Mouse (Mus musculus) stomach, embryonic 15.5 days (tissue): Measurements from ENCODE around the gene Mpped2. TPM values are rescaled to one million over a fixed set of nuclear protein-coding genes. Genes with fewer than 3 reads are reported as not detected.

Source experiments
- ATAC-seq: fragments of 200-750 bp; cut with Nextera tagmentation; 2 replicates; pipeline ENCODE4 v1.8.0; 2017; ENCODE audit warnings: low read depth, moderate number of reproducible peaks, moderate TSS enrichment; ENCODE audit not compliant: insufficient read depth, low FRiP score
- H3K27ac ChIP-seq: fragments of 300-500 bp; sonication (generic); 2 replicates; pipeline ENCODE4 v1.5.1; 2015; ENCODE audit warnings: mild to moderate bottlenecking, inconsistent platforms
- H3K27me3 ChIP-seq: fragments of 300-500 bp; sonication (generic); replicated peaks from 2 replicates; pipeline ENCODE4 v1.6.1; 2015; ENCODE audit warnings: inconsistent platforms
- H3K36me3 ChIP-seq: fragments of 300-500 bp; sonication (generic); 2 replicates; pipeline ENCODE4 v1.6.1; 2015; ENCODE audit warnings: inconsistent platforms
- H3K4me1 ChIP-seq: fragments of 300-500 bp; sonication (generic); 2 replicates; pipeline ENCODE4 v1.6.1; 2015; ENCODE audit warnings: inconsistent platforms
- H3K4me2 ChIP-seq: fragments of 300-500 bp; sonication (generic); 2 replicates; pipeline ENCODE4 v1.6.1; 2015; ENCODE audit warnings: mild to moderate bottlenecking, inconsistent platforms
- H3K4me3 ChIP-seq: fragments of 300-500 bp; sonication (generic); replicated peaks from 2 replicates; pipeline ENCODE4 v1.5.1; 2015; ENCODE audit warnings: inconsistent platforms
- H3K9ac ChIP-seq: fragments of 300-500 bp; sonication (generic); 2 replicates; pipeline ENCODE4 v1.6.1; 2015; ENCODE audit warnings: inconsistent platforms
- H3K9me3 ChIP-seq: fragments of 300-500 bp; sonication (generic); 2 replicates; pipeline ENCODE4 v1.6.1; 2016; ENCODE audit warnings: inconsistent platforms
- WGBS: fragments of 180-500 bp; shearing (Covaris S2); methylation state at CpG from one replicate; pipeline ENCODE4 v1.1.7; 2015; 5-methylcytosine and 5-hydroxymethylcytosine counted together
- polyA plus RNA-seq: library from polyadenylated mRNA; unstranded; fragments of >200 nt; fragmentation: Nextera tagmentation; extraction: Ambion mirVana; gene quantifications from 2 replicates; pipeline ENCODE4 v1.2.1, GENCODE M21; 2015

Gene Mpped2
- polyA plus RNA-seq, 1 experiment from 2014 or later = 30.1 TPM

DNA sequence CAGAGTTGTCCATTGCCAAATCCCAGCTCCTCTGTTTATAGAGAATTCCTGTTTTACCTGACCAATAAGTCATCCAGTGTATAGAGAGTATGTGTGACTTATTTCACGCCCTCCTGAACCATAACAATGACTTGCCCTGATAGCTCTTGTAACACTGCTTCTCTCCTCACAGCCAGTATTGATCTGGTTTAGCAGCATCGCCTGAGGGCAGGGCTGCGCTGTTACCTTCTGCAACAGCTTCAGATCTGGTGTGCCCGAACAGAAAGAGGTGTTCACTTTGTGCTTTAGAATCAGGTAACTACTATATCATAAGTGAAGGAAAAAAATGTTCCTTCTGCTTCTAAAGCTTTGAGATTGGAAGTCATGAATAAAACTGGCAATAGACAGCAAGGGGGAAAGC lies 133.7 kb downstream of the Mpped2 start:
- no peaks in the 10 kb centered on the region for H3K27me3 ChIP-seq
- ATAC-seq = no peak
- no peaks in the 10 kb centered on the region for H3K9me3 ChIP-seq
- H3K36me3 ChIP-seq = no peaks in the 10 kb centered on the region
- WGBS = 74% methylated on average over 4 of the region's 4 CpGs
- H3K4me1 ChIP-seq = peaks cover 6% of the 10 kb centered on the region
- no peak overlapping the region for H3K4me2 ChIP-seq
- no peak overlapping the region for H3K4me3 ChIP-seq
- H3K27ac ChIP-seq = no peak overlapping the region
- H3K9ac ChIP-seq = no peak overlapping the region

DNA sequence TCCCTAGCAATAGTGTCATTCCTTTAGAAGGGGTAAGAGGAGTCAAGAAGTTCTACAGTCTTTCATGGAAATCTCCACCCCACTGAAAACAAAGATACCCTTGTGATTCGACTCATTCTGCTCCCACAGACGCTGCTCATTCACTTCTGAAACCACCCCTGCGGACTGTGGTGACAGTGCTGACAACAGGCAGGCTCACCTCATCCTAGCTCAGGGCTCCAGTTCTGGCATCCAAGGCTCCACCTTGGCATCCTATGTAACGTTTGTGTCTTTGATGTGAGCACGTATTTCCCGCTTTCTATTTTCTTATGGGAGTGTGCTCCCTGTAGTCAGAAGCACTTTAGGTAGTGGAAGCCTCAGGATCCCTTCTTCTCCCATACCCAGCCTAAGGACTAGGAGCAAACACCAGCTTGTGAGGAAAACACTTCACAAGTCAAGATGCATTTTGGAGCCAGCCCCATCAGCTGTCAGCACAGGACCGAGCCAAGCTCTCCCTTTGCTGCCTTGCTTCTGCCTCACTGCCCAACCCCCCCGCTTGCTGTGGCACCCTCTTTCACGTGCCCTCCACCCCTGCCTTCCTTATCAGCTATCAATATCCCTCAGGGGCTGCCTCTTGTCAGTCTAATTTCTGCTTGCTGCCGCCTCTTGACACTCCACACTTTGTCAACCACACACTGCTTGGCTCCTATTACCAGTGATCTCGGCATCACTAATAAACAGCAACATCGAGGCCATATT lies 135.7 kb downstream of the Mpped2 start:
- no peak for ATAC-seq
- 53% methylated on average over 12 of the region's 12 CpGs for WGBS
- Histone ChIP-seq H3K4me2 (no peak overlapping the region), H3K27ac (no peak overlapping the region), H3K27me3 (no peaks in the 10 kb centered on the region), H3K36me3 (no peaks in the 10 kb centered on the region), H3K4me3 (no peak overlapping the region), H3K4me1 (no peaks in the 10 kb centered on the region), H3K9ac (no peak overlapping the region), H3K9me3 (no peaks in the 10 kb centered on the region)

DNA sequence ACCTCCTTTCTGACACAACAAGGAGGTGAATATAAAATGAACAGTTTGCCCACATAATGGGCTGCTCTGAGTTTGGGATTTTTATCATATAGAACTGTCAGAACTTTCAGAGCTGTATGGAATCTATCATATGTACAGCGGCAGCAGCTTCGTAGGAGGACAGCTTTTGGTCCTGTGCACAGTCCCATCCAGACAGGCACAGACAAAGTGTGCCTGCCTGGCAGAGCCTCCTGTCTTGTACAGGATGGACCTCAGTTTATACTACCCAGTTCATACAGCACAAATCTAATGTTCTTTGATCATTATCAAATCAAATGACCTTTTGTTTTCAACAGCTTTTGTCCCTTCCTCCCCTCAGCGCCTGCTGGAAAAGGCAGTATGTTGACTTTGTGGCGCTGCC lies 136.4 kb downstream of the Mpped2 start:
- Histone ChIP-seq H3K4me2 (no peak overlapping the region), H3K9ac (no peak overlapping the region)
- no peak for ATAC-seq

DNA sequence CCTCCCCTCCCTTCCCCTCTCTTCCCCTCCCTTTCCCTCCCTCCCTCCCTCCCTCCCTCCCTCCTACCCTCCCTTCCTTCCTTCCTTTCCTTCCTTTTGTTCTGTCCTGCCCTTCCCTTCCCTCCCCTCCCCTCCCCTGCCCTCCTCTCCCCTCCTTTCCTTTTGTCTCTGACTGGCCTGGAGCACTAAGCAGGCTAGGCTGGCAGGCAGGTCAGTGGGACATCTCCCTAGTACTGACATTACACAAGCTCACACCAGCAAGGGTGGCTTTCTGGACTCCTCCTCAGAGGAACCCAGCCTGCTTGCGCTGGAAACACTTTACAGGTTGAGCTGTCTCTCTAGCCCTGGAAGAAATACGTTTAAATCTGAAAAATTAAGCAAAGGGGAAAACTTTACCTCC lies 139.5 kb downstream of the Mpped2 start:
- Histone ChIP-seq H3K4me3 (no peak overlapping the region), H3K4me1 (no peaks in the 10 kb centered on the region), H3K9ac (no peak overlapping the region), H3K27ac (no peak overlapping the region), H3K36me3 (no peaks in the 10 kb centered on the region), H3K9me3 (no peaks in the 10 kb centered on the region), H3K27me3 (no peaks in the 10 kb centered on the region), H3K4me2 (no peak overlapping the region)
- 74% methylated on average over 2 of the region's 2 CpGs for WGBS
- no peak for ATAC-seq

More for the DNA sequence above, 136.4 kb downstream of the Mpped2 start:
- 50% methylated on average over 4 of the region's 4 CpGs for WGBS
- no peaks in the 10 kb centered on the region for H3K36me3 ChIP-seq
- no peaks in the 10 kb centered on the region for H3K9me3 ChIP-seq
- H3K27ac ChIP-seq = no peak overlapping the region
- H3K27me3 ChIP-seq = no peaks in the 10 kb centered on the region
- H3K4me3 ChIP-seq = no peak overlapping the region
- H3K4me1 ChIP-seq = no peaks in the 10 kb centered on the region

DNA sequence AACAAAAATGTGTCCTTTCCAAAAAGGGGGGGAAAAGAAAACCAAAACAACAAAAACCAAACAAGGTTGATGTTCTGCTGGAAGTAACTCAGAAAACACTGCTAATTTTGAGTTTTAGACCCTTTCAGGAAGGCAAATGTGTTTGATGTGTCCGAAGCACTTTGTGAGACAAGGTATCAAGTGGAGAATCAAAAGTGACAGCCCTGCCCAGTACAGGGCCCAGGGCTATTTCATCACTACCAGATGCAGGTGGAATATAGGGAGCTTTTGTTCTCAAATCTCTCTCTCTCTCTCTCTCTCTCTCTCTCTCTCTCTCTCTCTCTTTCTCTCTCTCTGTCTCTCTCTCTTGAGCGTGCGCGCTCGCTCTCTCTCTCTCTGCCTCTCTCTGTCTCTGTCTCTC lies 140.1 kb downstream of the Mpped2 start:
- no peak for ATAC-seq
- H3K27ac ChIP-seq = no peak overlapping the region
- 87% methylated on average over 5 of the region's 5 CpGs for WGBS
- H3K4me1 ChIP-seq = no peaks in the 10 kb centered on the region
- no peak overlapping the region for H3K4me3 ChIP-seq
- H3K4me2 ChIP-seq = no peak overlapping the region
- H3K36me3 ChIP-seq = no peaks in the 10 kb centered on the region
- no peak overlapping the region for H3K9ac ChIP-seq
- no peaks in the 10 kb centered on the region for H3K9me3 ChIP-seq
- no peaks in the 10 kb centered on the region for H3K27me3 ChIP-seq

DNA sequence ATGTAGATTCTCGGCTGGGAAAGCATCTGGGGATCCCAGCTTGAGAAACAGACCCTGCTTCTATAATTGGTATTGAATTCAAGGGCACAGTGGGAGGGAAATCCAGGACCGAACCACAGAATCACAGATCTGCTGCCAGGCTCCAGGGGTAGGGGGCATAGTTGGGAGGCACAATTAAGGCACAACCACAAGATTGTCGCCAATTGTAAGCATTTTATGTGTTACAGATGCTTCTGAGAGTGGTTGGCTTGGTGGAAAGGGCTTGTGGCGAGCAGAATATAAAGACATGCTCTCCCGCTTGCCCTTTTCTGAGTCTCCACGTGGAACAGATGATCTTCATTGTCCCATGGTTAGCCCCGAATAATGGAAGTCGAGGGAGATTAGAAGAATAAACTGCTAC lies 142.3 kb downstream of the Mpped2 start:
- H3K27ac ChIP-seq = no peak overlapping the region
- H3K4me2 ChIP-seq = no peak overlapping the region
- WGBS = 85% methylated on average over 8 of the region's 8 CpGs
- H3K4me1 ChIP-seq = no peaks in the 10 kb centered on the region
- ATAC-seq = no peak
- no peaks in the 10 kb centered on the region for H3K27me3 ChIP-seq
- no peaks in the 10 kb centered on the region for H3K9me3 ChIP-seq
- no peaks in the 10 kb centered on the region for H3K36me3 ChIP-seq
- H3K4me3 ChIP-seq = no peak overlapping the region
- no peak overlapping the region for H3K9ac ChIP-seq

DNA sequence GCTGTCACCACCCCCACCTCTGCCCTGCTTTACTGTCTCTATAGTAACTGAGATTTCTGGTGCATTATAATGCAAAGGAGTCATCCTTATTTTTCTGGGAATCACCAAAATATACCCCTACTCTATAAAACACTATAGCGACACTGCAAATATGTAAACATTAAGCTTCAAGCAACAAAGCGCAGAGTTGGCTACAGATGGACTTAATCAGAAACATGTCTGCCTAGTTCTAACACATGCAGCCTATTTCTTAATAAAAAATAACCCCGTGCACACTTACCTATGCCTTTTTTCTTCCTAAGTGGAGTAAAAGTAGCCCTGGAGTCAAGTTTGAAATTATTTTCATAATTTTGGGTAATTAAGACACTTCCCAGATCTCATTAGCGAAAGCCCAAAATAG lies 144.2 kb downstream of the Mpped2 start:
- Histone ChIP-seq H3K9ac (no peak overlapping the region), H3K27me3 (no peaks in the 10 kb centered on the region), H3K4me2 (no peak overlapping the region), H3K4me3 (no peak overlapping the region), H3K4me1 (no peaks in the 10 kb centered on the region), H3K36me3 (no peaks in the 10 kb centered on the region), H3K9me3 (no peaks in the 10 kb centered on the region), H3K27ac (no peak overlapping the region)
- no peak for ATAC-seq
- 65% methylated on average over 4 of the region's 4 CpGs for WGBS

DNA sequence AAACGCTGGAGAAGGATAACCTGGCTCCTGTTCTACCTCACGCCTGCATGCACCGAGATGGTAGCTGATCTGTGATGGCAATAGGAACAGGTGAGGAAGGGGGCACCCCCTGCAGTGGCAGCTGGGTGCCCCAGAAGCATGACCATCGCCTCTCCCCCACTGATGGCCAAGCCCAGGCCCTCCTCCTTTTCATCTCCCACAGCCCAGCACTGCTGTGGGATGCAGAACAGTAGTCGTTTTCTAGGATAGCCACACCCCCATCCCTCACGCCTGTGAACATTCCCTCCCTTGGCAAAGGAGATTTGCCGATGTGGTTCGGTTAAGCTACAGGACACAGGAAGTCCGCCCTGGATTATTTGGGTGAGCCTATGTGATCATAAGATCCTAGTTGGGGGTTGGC lies 151.1 kb downstream of the Mpped2 start:
- H3K27me3 ChIP-seq = no peaks in the 10 kb centered on the region
- no peaks in the 10 kb centered on the region for H3K36me3 ChIP-seq
- no peak overlapping the region for H3K4me3 ChIP-seq
- peaks cover 15% of the 10 kb centered on the region for H3K4me1 ChIP-seq
- no peak overlapping the region for H3K4me2 ChIP-seq
- no peaks in the 10 kb centered on the region for H3K9me3 ChIP-seq
- H3K9ac ChIP-seq = no peak overlapping the region
- ATAC-seq = peak; percentile 33; the same call in 1 of the 2 replicates
- 0 out of 2 replicates have a peak overlapping the region, but pooled peaks have one; percentile 41 for H3K27ac ChIP-seq
- WGBS = 57% methylated on average over 9 of the region's 9 CpGs

DNA sequence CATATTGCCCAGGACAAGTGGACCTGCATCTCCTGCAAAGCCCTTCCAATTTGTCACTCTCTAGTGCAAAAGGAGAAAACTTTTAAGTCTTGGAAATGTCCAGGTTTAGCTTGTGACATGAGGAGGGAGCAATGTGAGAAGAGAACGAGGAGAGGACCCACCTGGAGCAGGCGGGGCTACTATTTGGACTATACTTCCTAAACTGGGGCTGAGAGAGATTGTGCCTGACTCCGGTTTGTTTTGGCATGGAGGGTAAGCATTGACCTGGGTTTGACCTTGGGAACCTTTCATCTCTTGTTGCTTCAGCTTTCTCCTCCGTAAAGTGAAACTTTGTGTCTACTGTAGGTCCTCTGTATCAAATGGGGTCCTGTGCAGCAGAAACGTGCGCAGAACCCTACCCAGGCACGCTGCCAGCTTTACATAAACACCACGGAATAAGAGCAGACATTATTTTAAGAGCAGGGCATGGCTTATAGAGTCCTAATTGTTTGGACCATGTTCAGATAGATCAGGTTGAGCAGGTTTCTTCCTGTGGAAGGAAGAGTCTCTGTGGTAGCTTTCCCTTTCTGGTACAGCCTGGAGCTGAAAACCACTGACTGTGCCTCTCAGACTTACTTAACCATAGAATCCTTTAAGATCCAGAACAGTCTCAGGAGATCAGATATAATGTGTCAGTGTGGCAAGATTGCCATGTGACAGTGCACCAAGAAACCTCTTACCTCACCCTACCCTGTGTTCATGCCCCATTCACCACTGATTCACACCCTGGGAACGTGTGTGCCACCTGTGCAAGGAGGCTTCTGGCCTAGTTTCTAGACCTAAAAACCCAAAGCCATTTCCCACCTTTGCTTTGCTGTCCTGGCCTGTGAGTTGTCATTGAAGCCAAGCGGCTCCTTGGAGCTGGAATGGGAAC lies 152.0 kb downstream of the Mpped2 start:
- no peak overlapping the region for H3K4me3 ChIP-seq
- H3K4me2 ChIP-seq = peak overlapping the region; percentile 34
- WGBS = 31% methylated on average over 10 of the region's 10 CpGs
- no peaks in the 10 kb centered on the region for H3K27me3 ChIP-seq
- ATAC-seq = peak; percentile 65; the same call in 1 of the 2 replicates
- H3K27ac ChIP-seq = peak overlapping the region; percentile 52
- no peak overlapping the region for H3K9ac ChIP-seq
- peaks cover 15% of the 10 kb centered on the region for H3K4me1 ChIP-seq
- no peaks in the 10 kb centered on the region for H3K36me3 ChIP-seq
- H3K9me3 ChIP-seq = no peaks in the 10 kb centered on the region

DNA sequence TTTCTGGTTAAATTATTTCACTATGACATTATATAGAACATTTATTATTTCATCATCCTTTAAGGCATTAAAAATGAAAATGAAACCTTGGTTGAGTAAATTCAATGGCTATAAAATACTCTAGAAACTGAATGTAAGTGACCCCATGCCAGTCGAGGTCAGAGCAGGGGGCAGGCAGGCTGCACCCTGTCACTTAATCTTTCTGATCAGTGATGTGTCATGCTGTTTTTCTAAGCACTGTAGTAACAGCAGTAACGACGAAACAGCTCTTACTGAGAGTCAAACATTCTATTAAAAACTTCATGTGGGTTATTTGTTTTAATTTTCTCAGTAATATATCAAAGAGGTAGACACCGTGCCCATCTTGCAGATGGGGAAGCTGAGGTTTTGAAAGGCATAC lies 153.4 kb downstream of the Mpped2 start:
- ATAC-seq = no peak
- H3K4me2 ChIP-seq = no peak overlapping the region
- WGBS = 48% methylated on average over 4 of the region's 4 CpGs
- H3K4me1 ChIP-seq = peaks cover 15% of the 10 kb centered on the region
- no peaks in the 10 kb centered on the region for H3K9me3 ChIP-seq
- H3K4me3 ChIP-seq = no peak overlapping the region
- H3K27me3 ChIP-seq = no peaks in the 10 kb centered on the region
- H3K27ac ChIP-seq = no peak overlapping the region
- H3K36me3 ChIP-seq = no peaks in the 10 kb centered on the region
- no peak overlapping the region for H3K9ac ChIP-seq

DNA sequence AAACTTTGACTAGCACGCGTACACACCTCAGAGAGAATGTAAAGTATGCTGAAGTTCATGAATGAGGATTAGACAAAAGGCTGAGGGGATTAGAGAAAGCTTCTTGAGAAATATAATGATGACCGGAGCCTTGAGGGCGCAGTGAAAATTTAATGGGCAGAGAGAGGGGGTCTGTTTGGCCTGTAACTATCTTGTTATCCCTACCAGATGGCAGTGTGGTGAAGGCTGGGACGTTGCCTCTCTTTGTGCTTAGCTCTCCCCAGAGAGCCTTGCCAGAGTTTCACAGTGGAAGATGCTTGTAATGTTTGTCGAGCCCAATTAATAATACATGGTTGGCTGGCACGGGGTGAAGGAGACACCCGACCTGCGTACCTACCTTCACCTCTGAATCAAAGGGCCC lies 156.3 kb downstream of the Mpped2 start:
- WGBS = 72% methylated on average over 9 of the region's 9 CpGs
- no peak overlapping the region for H3K27ac ChIP-seq
- ATAC-seq = no peak

DNA sequence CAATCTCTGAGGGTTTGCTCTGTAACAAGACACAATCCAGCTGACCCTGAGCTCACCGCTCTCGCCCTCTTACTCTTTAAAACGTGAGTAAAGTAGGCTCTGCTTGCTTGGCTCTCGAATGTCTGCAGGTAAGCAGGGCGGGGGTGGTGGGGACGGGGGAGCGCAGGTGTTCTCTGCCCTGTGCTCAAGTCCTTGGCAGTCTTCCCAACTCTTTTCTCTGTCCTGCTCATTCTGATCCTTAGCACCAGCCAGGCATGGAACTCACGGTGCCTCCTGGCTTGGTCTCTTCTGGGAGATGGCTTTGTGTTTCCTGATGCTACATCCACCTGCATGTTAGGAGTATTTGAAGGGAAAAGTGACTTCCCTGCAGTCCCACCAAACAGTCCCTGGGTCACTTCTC lies 158.4 kb downstream of the Mpped2 start:
- Histone ChIP-seq H3K4me1 (peaks cover 13% of the 10 kb centered on the region; the same call in 1 of the 2 replicates), H3K27ac (no peak overlapping the region), H3K4me3 (no peak overlapping the region), H3K9ac (no peak overlapping the region), H3K27me3 (no peaks in the 10 kb centered on the region), H3K9me3 (no peaks in the 10 kb centered on the region), H3K4me2 (no peak overlapping the region), H3K36me3 (no peaks in the 10 kb centered on the region)
- ATAC-seq = no peak
- 71% methylated on average over 8 of the region's 8 CpGs for WGBS

More for the DNA sequence above, 156.3 kb downstream of the Mpped2 start:
- H3K9me3 ChIP-seq = no peaks in the 10 kb centered on the region
- no peaks in the 10 kb centered on the region for H3K36me3 ChIP-seq
- no peak overlapping the region for H3K4me3 ChIP-seq
- peaks cover 12% of the 10 kb centered on the region for H3K4me1 ChIP-seq
- no peak overlapping the region for H3K4me2 ChIP-seq
- no peaks in the 10 kb centered on the region for H3K27me3 ChIP-seq
- no peak overlapping the region for H3K9ac ChIP-seq
